Mouse (Mus musculus): ENCODE measurements around the gene Susd3. TPM values are rescaled to one million over a fixed set of nuclear protein-coding genes. Genes with fewer than 3 reads are reported as not detected.
A peak's percentile ranks its signal among the peaks of the same experiment; 100 is the strongest.

The Susd3 gene
- polyA plus RNA-seq, 1 experiment = 3.2 TPM

DNA sequence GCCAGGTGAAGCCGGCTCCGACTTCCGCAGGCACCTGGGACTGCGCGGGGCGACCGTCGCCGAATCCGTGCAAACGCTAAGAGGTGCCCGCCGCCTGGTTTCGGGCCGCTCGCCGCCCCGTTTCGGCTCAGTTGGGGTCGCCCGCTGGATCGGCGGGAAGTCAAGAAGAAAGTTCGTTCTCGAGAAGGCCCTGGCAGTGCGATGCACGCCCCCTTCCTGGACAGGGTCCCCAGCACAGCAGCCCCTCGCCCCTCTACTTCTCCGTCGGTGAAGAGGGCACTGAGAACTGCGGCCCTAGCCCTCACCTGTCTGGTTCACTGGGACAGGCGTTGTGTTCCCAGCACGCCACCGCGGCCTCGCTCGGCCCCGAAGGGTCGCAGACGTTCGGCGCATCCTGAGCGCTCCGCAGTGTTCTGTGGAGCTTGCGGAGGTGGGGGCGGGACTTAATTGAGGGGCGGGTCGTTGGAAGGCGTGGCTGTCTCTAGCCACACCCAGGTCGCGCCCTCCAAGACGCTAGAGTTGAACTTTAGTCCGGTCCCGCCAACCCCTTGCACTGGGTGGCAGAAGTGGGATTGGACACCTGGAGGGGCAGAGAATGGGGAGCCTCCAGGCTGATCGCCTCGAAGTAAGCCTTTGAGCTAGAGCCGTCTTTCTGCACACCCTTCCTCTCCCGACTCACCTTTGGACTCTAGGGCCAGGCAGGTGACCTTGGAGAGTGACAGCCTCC is 603 bp downstream of the Susd3 start:
- Histone ChIP-seq H3K27ac (ENCODE audit: insufficient read depth, low read length) (no peak overlapping the region), H3K4me1 (ENCODE audit: control insufficient read depth, insufficient read depth, low read length) (no peaks in the 10 kb centered on the region), H3K4me3 (ENCODE audit: insufficient read depth, low read length) (no peak overlapping the region)
- no peak for TF ChIP-seq POLR2A (IDR thresholded peaks at IDR 0.05; ENCODE audit: extremely low read depth, insufficient read depth, low read length)
- no peak for TF ChIP-seq CTCF (IDR thresholded peaks at IDR 0.05; ENCODE audit: extremely low read depth, insufficient read depth, low read length)

DNA sequence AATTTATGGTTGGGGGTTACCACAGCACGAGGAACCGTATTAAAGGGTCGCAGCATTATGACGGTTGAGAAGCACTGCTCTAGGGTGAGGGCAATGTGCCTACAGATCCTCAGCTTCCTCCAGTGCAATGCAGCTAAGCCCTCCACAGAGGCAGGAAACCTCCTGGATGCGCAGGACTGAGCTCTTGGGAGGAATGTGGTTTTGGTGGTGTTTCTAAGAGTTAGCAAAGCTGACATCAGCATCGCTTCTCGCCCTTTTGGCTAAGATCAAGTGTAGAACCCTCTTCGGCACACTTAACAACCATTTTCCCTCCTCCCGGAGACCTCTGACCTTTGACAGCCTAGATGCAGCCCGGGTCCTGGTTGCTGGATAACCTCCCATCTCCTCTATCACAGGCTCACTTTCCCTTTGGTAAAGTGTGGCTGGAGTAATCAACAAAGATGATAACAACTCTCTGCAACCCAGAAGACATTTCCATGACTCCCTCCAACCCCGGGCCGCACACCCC is 1.2 kb downstream of the Susd3 start:
- H3K4me3 ChIP-seq (ENCODE audit: insufficient read depth, low read length) = no peak overlapping the region
- H3K4me1 ChIP-seq (ENCODE audit: control insufficient read depth, insufficient read depth, low read length) = no peaks in the 10 kb centered on the region
- H3K27ac ChIP-seq (ENCODE audit: insufficient read depth, low read length) = no peak overlapping the region
- no peak for TF ChIP-seq POLR2A (IDR thresholded peaks at IDR 0.05; ENCODE audit: extremely low read depth, insufficient read depth, low read length)
- TF ChIP-seq CTCF (IDR thresholded peaks at IDR 0.05; ENCODE audit: extremely low read depth, insufficient read depth, low read length) = no peak

DNA sequence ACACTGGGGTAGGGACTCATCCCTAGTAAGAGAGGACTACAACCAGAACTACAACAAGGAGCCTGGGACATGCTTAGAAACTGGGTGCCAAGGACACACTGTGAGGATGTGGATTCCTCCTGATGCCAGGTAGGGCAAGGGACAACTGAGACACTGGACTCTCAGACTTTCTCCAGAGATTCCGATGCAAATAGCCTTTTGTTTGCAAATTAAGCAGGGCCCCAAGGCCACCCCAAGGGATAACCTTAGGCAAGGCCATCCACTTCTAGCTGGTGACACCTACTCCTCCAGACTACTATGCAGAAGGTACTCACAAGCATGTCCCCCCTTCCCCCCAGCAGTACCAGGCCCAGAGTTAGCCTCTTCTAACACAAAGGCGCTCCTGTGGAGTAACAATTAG is 1.9 kb downstream of the Susd3 start:
- Histone ChIP-seq H3K27ac (ENCODE audit: insufficient read depth, low read length) (no peak overlapping the region), H3K4me1 (ENCODE audit: control insufficient read depth, insufficient read depth, low read length) (no peaks in the 10 kb centered on the region), H3K4me3 (ENCODE audit: insufficient read depth, low read length) (no peak overlapping the region)
- no peak for TF ChIP-seq CTCF (IDR thresholded peaks at IDR 0.05; ENCODE audit: extremely low read depth, insufficient read depth, low read length)
- TF ChIP-seq POLR2A (IDR thresholded peaks at IDR 0.05; ENCODE audit: extremely low read depth, insufficient read depth, low read length) = no peak

DNA sequence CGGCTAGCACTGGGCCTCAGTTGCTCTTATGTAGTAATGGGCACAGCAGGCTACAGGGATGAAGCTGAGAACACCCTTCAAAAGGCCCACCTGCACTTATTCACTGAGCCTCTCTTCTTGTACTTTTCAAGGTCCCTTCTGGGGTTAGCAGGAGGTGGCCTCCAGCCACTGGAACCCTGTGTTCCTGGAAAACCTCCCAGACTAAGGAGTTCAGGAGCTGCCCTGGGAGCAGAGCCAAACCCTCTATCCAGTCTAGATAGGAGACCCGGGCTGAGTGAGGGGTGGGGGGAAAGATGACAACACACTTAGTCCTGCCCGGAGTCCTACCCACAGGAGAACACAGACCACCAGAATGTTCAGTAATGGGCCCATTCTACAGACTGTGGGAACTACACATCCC is 2.5 kb downstream of the Susd3 start:
- Histone ChIP-seq H3K4me3 (ENCODE audit: insufficient read depth, low read length) (no peak overlapping the region), H3K4me1 (ENCODE audit: control insufficient read depth, insufficient read depth, low read length) (no peaks in the 10 kb centered on the region), H3K27ac (ENCODE audit: insufficient read depth, low read length) (no peak overlapping the region)
- TF ChIP-seq CTCF (IDR thresholded peaks at IDR 0.05; ENCODE audit: extremely low read depth, insufficient read depth, low read length) = no peak

DNA sequence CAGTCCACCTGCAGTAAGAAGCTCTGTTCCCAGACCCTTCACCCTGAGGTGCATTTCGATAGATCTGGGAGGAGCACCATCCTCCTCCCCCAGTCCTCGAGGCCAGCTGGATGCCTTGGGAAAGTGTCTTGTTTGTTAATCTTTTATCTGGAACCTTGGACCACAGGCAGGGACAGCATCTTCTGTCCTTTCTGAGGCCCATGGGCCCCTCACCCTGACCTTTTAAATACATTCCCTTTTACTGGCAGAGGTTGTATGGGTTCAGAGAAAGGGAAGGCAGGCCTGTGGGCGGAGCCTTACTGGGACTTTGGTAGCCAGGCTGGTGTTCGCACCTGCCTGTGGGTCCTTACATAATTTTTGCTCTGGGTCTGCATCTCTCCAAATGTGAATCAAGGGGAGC is 3.3 kb downstream of the Susd3 start:
- TF ChIP-seq CTCF (IDR thresholded peaks at IDR 0.05; ENCODE audit: extremely low read depth, insufficient read depth, low read length) (no peak), POLR2A (IDR thresholded peaks at IDR 0.05; ENCODE audit: extremely low read depth, insufficient read depth, low read length) (no peak)
- H3K27ac ChIP-seq (ENCODE audit: insufficient read depth, low read length) = no peak overlapping the region
- H3K4me1 ChIP-seq (ENCODE audit: control insufficient read depth, insufficient read depth, low read length) = no peaks in the 10 kb centered on the region
- no peak overlapping the region for H3K4me3 ChIP-seq (ENCODE audit: insufficient read depth, low read length)

DNA sequence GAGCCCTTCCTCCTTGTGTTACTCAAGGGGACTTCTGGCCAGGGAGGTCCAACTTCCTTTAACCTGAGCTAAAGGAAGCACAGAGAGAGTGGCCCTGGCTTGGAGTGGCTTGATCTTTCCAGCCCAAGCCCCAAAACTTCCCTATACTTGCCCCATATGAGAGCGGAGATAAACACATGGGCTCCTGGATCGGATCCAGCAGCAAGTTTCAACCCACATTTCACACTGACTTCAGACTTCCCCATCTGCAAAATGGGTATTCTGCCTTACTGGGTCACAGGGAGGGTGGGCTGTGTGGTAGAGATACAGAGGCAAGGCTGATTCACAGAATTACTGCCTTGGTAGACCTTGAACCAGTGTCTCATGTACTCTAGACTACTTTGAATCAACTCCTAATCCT is 5.0 kb downstream of the Susd3 start:
- H3K27ac ChIP-seq (ENCODE audit: insufficient read depth, low read length) = no peak overlapping the region
- TF ChIP-seq POLR2A (IDR thresholded peaks at IDR 0.05; ENCODE audit: extremely low read depth, insufficient read depth, low read length) (no peak), CTCF (IDR thresholded peaks at IDR 0.05; ENCODE audit: extremely low read depth, insufficient read depth, low read length) (no peak)
- no peaks in the 10 kb centered on the region for H3K4me1 ChIP-seq (ENCODE audit: control insufficient read depth, insufficient read depth, low read length)
- H3K4me3 ChIP-seq (ENCODE audit: insufficient read depth, low read length) = no peak overlapping the region

DNA sequence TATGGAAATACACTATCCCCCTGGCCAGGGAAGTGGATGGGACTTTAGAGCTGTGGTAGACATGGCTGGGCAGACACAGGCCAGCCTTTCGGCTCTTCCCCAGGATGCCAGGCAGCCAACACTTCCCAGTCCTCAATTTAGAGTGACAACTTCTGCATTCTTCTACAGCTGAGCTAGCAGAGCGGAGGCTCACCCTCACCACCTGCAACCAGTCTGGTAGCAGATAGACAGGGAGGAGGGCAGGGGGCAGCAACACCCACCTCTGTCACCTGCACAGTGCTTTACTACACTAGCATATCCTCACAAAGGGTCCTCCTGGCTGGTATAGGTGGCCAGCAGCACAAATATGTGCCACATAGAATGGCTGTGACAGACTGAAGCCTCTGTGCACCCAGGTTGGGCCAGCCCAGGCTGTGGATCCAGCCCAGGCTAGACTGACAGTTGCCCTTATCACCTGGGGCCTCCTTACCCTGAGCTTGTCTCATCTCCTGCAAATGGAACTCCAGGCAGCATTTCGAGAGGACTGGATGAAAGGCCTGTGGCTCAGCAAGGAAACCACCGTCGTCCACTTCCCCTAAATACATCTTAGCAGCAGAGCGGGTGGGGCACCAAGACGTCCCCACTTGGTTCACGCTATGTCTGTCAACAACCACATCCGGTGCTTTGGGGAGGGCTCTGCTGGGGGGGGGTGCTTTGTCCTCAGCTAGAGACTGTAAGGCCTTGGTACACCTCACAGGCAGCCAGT is 6.0 kb downstream of the Susd3 start:
- TF ChIP-seq POLR2A (IDR thresholded peaks at IDR 0.05; ENCODE audit: extremely low read depth, insufficient read depth, low read length) (no peak), CTCF (IDR thresholded peaks at IDR 0.05; ENCODE audit: extremely low read depth, insufficient read depth, low read length) (no peak)
- H3K27ac ChIP-seq (ENCODE audit: insufficient read depth, low read length) = peak overlapping the region; percentile 64; the same call in 1 of the 2 replicates

DNA sequence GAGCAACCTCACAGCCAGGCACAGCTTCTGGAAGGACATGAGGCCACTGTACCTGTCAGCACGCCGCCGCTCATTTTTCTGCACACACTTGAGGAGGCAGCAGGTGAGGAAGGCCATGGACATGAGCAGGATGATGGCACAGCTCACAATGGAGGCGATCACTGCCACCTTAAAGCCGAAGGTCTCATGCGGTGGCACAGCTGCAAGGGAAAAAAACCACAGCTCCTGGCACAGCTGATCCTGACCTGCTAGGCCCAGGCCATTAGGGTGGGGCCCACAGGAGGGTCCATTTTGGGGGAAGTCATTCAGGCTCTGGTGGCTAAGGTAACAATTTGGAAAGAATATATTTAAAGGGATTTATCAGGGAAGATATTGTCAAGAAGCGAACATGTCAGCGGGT is 9.8 kb downstream of the Susd3 start:
- Histone ChIP-seq H3K27ac (ENCODE audit: insufficient read depth, low read length) (no peak overlapping the region), H3K4me3 (ENCODE audit: insufficient read depth, low read length) (no peak overlapping the region), H3K4me1 (ENCODE audit: control insufficient read depth, insufficient read depth, low read length) (no peaks in the 10 kb centered on the region)
- no peak for TF ChIP-seq CTCF (IDR thresholded peaks at IDR 0.05; ENCODE audit: extremely low read depth, insufficient read depth, low read length)
- TF ChIP-seq POLR2A (IDR thresholded peaks at IDR 0.05; ENCODE audit: extremely low read depth, insufficient read depth, low read length) = no peak

More for the DNA sequence above, 6.0 kb downstream of the Susd3 start:
- no peak overlapping the region for H3K4me3 ChIP-seq (ENCODE audit: insufficient read depth, low read length)
- no peaks in the 10 kb centered on the region for H3K4me1 ChIP-seq (ENCODE audit: control insufficient read depth, insufficient read depth, low read length)

DNA sequence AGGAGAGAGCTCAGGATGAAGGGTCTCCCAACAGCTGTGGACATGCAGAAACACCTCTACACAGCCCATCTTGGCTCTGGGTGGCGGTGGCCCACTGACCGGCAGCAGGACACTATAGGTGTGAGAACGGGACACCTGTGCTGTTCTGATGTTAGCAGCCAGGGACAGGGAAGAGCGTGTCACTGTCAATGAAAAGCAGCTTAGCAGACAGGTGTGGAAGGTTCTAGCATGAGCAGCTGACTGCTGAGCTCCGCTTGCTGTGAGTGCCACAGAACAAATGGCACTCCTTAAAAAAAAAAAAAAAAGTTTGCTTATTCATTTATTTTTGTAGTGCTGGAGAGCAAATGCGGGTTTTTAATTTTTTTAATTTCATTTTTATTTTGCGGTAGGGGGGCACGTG is 10.9 kb downstream of the Susd3 start:
- Histone ChIP-seq H3K27ac (ENCODE audit: insufficient read depth, low read length) (no peak overlapping the region), H3K4me3 (ENCODE audit: insufficient read depth, low read length) (no peak overlapping the region), H3K4me1 (ENCODE audit: control insufficient read depth, insufficient read depth, low read length) (no peaks in the 10 kb centered on the region)
- TF ChIP-seq CTCF (IDR thresholded peaks at IDR 0.05; ENCODE audit: extremely low read depth, insufficient read depth, low read length) = no peak
- no peak for TF ChIP-seq POLR2A (IDR thresholded peaks at IDR 0.05; ENCODE audit: extremely low read depth, insufficient read depth, low read length)

DNA sequence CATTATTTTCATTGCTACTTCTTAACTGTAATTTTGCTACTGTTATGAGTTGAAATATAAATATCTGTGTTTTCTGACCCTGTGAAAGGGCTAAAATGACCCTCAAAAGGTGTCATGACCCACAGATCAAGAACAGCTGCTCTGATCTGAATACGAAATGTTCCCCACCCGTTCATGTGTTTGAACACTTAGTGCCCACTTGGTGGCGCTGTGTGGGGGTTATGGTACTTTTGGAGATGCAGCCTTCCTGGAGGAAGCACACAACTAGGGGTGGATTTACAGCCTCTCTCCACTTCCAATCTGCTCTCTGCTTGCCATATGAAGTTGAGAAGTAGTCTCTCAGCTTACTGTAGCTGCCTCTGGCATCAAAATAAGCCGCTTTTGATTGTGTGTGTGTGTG is 13.8 kb downstream of the Susd3 start:
- no peak overlapping the region for H3K27ac ChIP-seq (ENCODE audit: insufficient read depth, low read length)
- no peak overlapping the region for H3K4me3 ChIP-seq (ENCODE audit: insufficient read depth, low read length)
- no peaks in the 10 kb centered on the region for H3K4me1 ChIP-seq (ENCODE audit: control insufficient read depth, insufficient read depth, low read length)
- TF ChIP-seq CTCF (IDR thresholded peaks at IDR 0.05; ENCODE audit: extremely low read depth, insufficient read depth, low read length) (no peak), POLR2A (IDR thresholded peaks at IDR 0.05; ENCODE audit: extremely low read depth, insufficient read depth, low read length) (no peak)

All from cortical plate, adult 2 months (tissue).